Mouse (Mus musculus) CH12.LX (cell line): ENCODE results near the gene Mia2.

Experiments used
- CTCF ChIP-seq, 2 experiments: IDR thresholded peaks in 1 of 2; conservative IDR thresholded peaks in 1 of 2; 2 replicates each; pipeline ENCODE4 v1.5.1; 2011 to 2012; ENCODE audit warnings: low read depth in 2 of 2, low read length in 2 of 2, improper control_type of control experiment in 1 of 2, inconsistent platforms in 1 of 2, mild to moderate bottlenecking in 1 of 2, moderate library complexity in 1 of 2
- E2F4 ChIP-seq: IDR thresholded peaks from 2 replicates; pipeline ENCODE4 v1.6.1; 2011; ENCODE audit warnings: low read depth, low read length, improper control_type of control experiment; ENCODE audit not compliant: insufficient replicate concordance
- EP300 ChIP-seq: IDR thresholded peaks from 2 replicates; pipeline ENCODE4 v1.6.1; 2011; ENCODE audit warnings: low read length, improper control_type of control experiment
- GABPA ChIP-seq: IDR thresholded peaks from 2 replicates; pipeline ENCODE4 v1.6.1; 2012; ENCODE audit warnings: low read depth, low read length, improper control_type of control experiment, inconsistent platforms; ENCODE audit not compliant: insufficient replicate concordance
- NELFE ChIP-seq: IDR thresholded peaks from 2 replicates; pipeline ENCODE4 v1.6.1; 2011; ENCODE audit warnings: low read depth, low read length, improper control_type of control experiment
- POLR2A ChIP-seq: IDR thresholded peaks from 2 replicates; pipeline ENCODE4 v1.6.1; 2011; ENCODE audit warnings: low read depth, mild to moderate bottlenecking, improper control_type of control experiment, low read length
- POLR2AphosphoS2 ChIP-seq: IDR thresholded peaks from 2 replicates; pipeline ENCODE4 v1.6.1; 2011; ENCODE audit warnings: low read depth, low read length, improper control_type of control experiment
- TBP ChIP-seq: conservative IDR thresholded peaks from 2 replicates; pipeline ENCODE4 v1.6.1; 2011; ENCODE audit warnings: low read depth, low read length, improper control_type of control experiment
- USF2 ChIP-seq: conservative IDR thresholded peaks from 2 replicates; pipeline ENCODE4 v1.6.1; 2011; ENCODE audit warnings: low read depth, low read length, improper control_type of control experiment

- no peak for TF ChIP-seq E2F4
- no peak for TF ChIP-seq POLR2A
- TF ChIP-seq CTCF (conservative IDR thresholded peaks at IDR 0.05 in 1 of 2, IDR thresholded peaks at IDR 0.05 in 1 of 2; ENCODE audit: low read depth in 2 of 2, low read length in 2 of 2): no peak
- no peak for TF ChIP-seq POLR2AphosphoS2
- TF ChIP-seq GABPA: no peak
- no peak for TF ChIP-seq TBP
- TF ChIP-seq EP300: no peak
- TF ChIP-seq NELFE: no peak
- TF ChIP-seq USF2: no peak
These were observed 29.8 kb upstream of the Mia2 start for GRCm38 (mm10) chr12:59065776-59066175.
